Mouse (Mus musculus): Measurements from ENCODE around the gene Sgpl1. TPM values are rescaled to one million over a fixed set of nuclear protein-coding genes. Genes with fewer than 3 reads are reported as not detected.

Sgpl1 gene
- 91.5 and 92.5 TPM in 2 replicates for polyA plus RNA-seq (2016; fragmentation: Nextera tagmentation; extraction: Ambion mirVana)

- peak within 1 kb of the TSS; percentile 82 for H3K4me2 ChIP-seq (replicated peaks)
- peak within 1 kb of the TSS; percentile 98 for H3K27ac ChIP-seq
- H3K4me1 ChIP-seq, result peaks cover 5% of the 10 kb centered on the region
- H3K9me3 ChIP-seq, result no peaks in the 10 kb centered on the region
- peak within 1 kb of the TSS; percentile 96 for H3K9ac ChIP-seq
- no peaks in the 10 kb centered on the region for H3K27me3 ChIP-seq
- peak within 1 kb of the TSS; percentile 77 for H3K4me3 ChIP-seq
- under 1% methylated on average over 80 of the region's 82 CpGs for WGBS
- H3K36me3 ChIP-seq, result no peaks in the 10 kb centered on the region
- peak; percentile 82 for ATAC-seq (ENCODE audit: insufficient number of reproducible peaks, insufficient read depth, low FRiP score, low TSS enrichment)
Observed at GRCm38 (mm10) chr10:61147157-61148040, at the start of gene Sgpl1. TSS of gene Sgpl1 (minus strand) at chr10:61147703.

GRCm38 (mm10) chr10:61195718-61196291, 48.3 kb upstream of the Sgpl1 start:
- WGBS, result 82% methylated on average over 5 of the region's 5 CpGs
- no peak for ATAC-seq (ENCODE audit: insufficient number of reproducible peaks, insufficient read depth, low FRiP score, low TSS enrichment)
- Histone ChIP-seq H3K36me3 (no peaks in the 10 kb centered on the region), H3K27ac (no peak overlapping the region), H3K4me1 (no peaks in the 10 kb centered on the region), H3K9me3 (no peaks in the 10 kb centered on the region), H3K4me2 (replicated peaks) (no peak overlapping the region), H3K4me3 (no peak overlapping the region), H3K27me3 (no peaks in the 10 kb centered on the region), H3K9ac (no peak overlapping the region)

- 72% methylated on average over 8 of the region's 8 CpGs for WGBS
- H3K4me3 ChIP-seq, result no peak overlapping the region
- H3K4me2 ChIP-seq (replicated peaks), result no peak overlapping the region
- no peaks in the 10 kb centered on the region for H3K9me3 ChIP-seq
- H3K27ac ChIP-seq, result no peak overlapping the region
- no peak for ATAC-seq (ENCODE audit: insufficient number of reproducible peaks, insufficient read depth, low FRiP score, low TSS enrichment)
- no peaks in the 10 kb centered on the region for H3K4me1 ChIP-seq
- no peaks in the 10 kb centered on the region for H3K27me3 ChIP-seq
- H3K36me3 ChIP-seq, result no peaks in the 10 kb centered on the region
- no peak overlapping the region for H3K9ac ChIP-seq
Observed at GRCm38 (mm10) chr10:61195216-61195615, 47.7 kb upstream of the Sgpl1 start.

- H3K27ac ChIP-seq, result no peak overlapping the region
- no peaks in the 10 kb centered on the region for H3K9me3 ChIP-seq
- no peaks in the 10 kb centered on the region for H3K36me3 ChIP-seq
- no peak overlapping the region for H3K4me2 ChIP-seq (replicated peaks)
- no peak overlapping the region for H3K9ac ChIP-seq
- no peaks in the 10 kb centered on the region for H3K27me3 ChIP-seq
- ATAC-seq (ENCODE audit: insufficient number of reproducible peaks, insufficient read depth, low FRiP score, low TSS enrichment), result no peak
- no peaks in the 10 kb centered on the region for H3K4me1 ChIP-seq
- WGBS, result 82% methylated on average over 9 of the region's 9 CpGs
- no peak overlapping the region for H3K4me3 ChIP-seq
Observed at GRCm38 (mm10) chr10:61194611-61195010, 47.1 kb upstream of the Sgpl1 start.

GRCm38 (mm10) chr10:61188010-61188409, 40.5 kb upstream of the Sgpl1 start:
- Histone ChIP-seq H3K27me3 (0 out of 2 replicates have a peak, but pooled peaks cover 3% of the 10 kb centered on the region), H3K4me3 (no peak overlapping the region), H3K36me3 (no peaks in the 10 kb centered on the region), H3K4me1 (no peaks in the 10 kb centered on the region), H3K9ac (no peak overlapping the region), H3K4me2 (replicated peaks) (no peak overlapping the region), H3K9me3 (no peaks in the 10 kb centered on the region), H3K27ac (no peak overlapping the region)
- ATAC-seq (ENCODE audit: insufficient number of reproducible peaks, insufficient read depth, low FRiP score, low TSS enrichment), result no peak
- WGBS, result 67% methylated on average over 3 of the region's 3 CpGs

GRCm38 (mm10) chr10:61187001-61187400, 39.5 kb upstream of the Sgpl1 start:
- no peak overlapping the region for H3K4me2 ChIP-seq (replicated peaks)
- no peak overlapping the region for H3K27ac ChIP-seq
- no peak overlapping the region for H3K4me3 ChIP-seq
- 0 out of 2 replicates have a peak, but pooled peaks cover 3% of the 10 kb centered on the region for H3K27me3 ChIP-seq
- H3K36me3 ChIP-seq, result no peaks in the 10 kb centered on the region
- WGBS, result 80% methylated on average over 3 of the region's 3 CpGs
- ATAC-seq (ENCODE audit: insufficient number of reproducible peaks, insufficient read depth, low FRiP score, low TSS enrichment), result no peak
- no peaks in the 10 kb centered on the region for H3K9me3 ChIP-seq
- H3K4me1 ChIP-seq, result no peaks in the 10 kb centered on the region
- H3K9ac ChIP-seq, result no peak overlapping the region

GRCm38 (mm10) chr10:61179927-61180326, 32.4 kb upstream of the Sgpl1 start:
- Histone ChIP-seq H3K4me2 (replicated peaks) (no peak overlapping the region), H3K27ac (no peak overlapping the region), H3K9ac (no peak overlapping the region), H3K4me3 (no peak overlapping the region), H3K9me3 (no peaks in the 10 kb centered on the region), H3K27me3 (peaks cover 9% of the 10 kb centered on the region; the same call in 1 of the 2 replicates), H3K36me3 (no peaks in the 10 kb centered on the region), H3K4me1 (peaks cover 3% of the 10 kb centered on the region; the same call in 1 of the 2 replicates)
- 74% methylated on average over 6 of the region's 6 CpGs for WGBS
- no peak for ATAC-seq (ENCODE audit: insufficient number of reproducible peaks, insufficient read depth, low FRiP score, low TSS enrichment)

GRCm38 (mm10) chr10:61178687-61179086, 31.2 kb upstream of the Sgpl1 start:
- H3K27me3 ChIP-seq, result peaks cover 8% of the 10 kb centered on the region; the same call in 1 of the 2 replicates
- H3K4me2 ChIP-seq (replicated peaks), result no peak overlapping the region
- H3K9me3 ChIP-seq, result no peaks in the 10 kb centered on the region
- no peaks in the 10 kb centered on the region for H3K36me3 ChIP-seq
- H3K9ac ChIP-seq, result no peak overlapping the region
- no peak for ATAC-seq (ENCODE audit: insufficient number of reproducible peaks, insufficient read depth, low FRiP score, low TSS enrichment)
- H3K27ac ChIP-seq, result no peak overlapping the region
- H3K4me3 ChIP-seq, result no peak overlapping the region
- 87% methylated on average over 8 of the region's 8 CpGs for WGBS
- H3K4me1 ChIP-seq, result peaks cover 3% of the 10 kb centered on the region; the same call in 1 of the 2 replicates

- ATAC-seq (ENCODE audit: insufficient number of reproducible peaks, insufficient read depth, low FRiP score, low TSS enrichment), result no peak
- peaks cover 8% of the 10 kb centered on the region; the same call in 1 of the 2 replicates for H3K27me3 ChIP-seq
- 88% methylated on average over 4 of the region's 4 CpGs for WGBS
- no peaks in the 10 kb centered on the region for H3K9me3 ChIP-seq
- H3K36me3 ChIP-seq, result no peaks in the 10 kb centered on the region
- no peak overlapping the region for H3K27ac ChIP-seq
- H3K9ac ChIP-seq, result no peak overlapping the region
- peaks cover 3% of the 10 kb centered on the region; the same call in 1 of the 2 replicates for H3K4me1 ChIP-seq
- no peak overlapping the region for H3K4me2 ChIP-seq (replicated peaks)
- no peak overlapping the region for H3K4me3 ChIP-seq
Observed at GRCm38 (mm10) chr10:61177751-61178150, 30.2 kb upstream of the Sgpl1 start.

- Histone ChIP-seq H3K9me3 (no peaks in the 10 kb centered on the region), H3K27me3 (peaks cover 8% of the 10 kb centered on the region; the same call in 1 of the 2 replicates), H3K4me3 (no peak overlapping the region), H3K9ac (no peak overlapping the region), H3K4me2 (replicated peaks) (peak overlapping the region; percentile 17), H3K27ac (no peak overlapping the region), H3K36me3 (no peaks in the 10 kb centered on the region), H3K4me1 (peaks cover 3% of the 10 kb centered on the region; the same call in 1 of the 2 replicates)
- no peak for ATAC-seq (ENCODE audit: insufficient number of reproducible peaks, insufficient read depth, low FRiP score, low TSS enrichment)
- WGBS, result 51% methylated on average over 7 of the region's 7 CpGs
Observed at GRCm38 (mm10) chr10:61176221-61176790, 28.8 kb upstream of the Sgpl1 start.

GRCm38 (mm10) chr10:61175442-61176204, 28.1 kb upstream of the Sgpl1 start:
- 18% methylated on average over 24 of the region's 24 CpGs for WGBS
- Histone ChIP-seq H3K27ac (no peak overlapping the region), H3K9me3 (no peaks in the 10 kb centered on the region), H3K9ac (no peak overlapping the region), H3K27me3 (peaks cover 8% of the 10 kb centered on the region; the same call in 1 of the 2 replicates), H3K36me3 (no peaks in the 10 kb centered on the region), H3K4me3 (no peak overlapping the region), H3K4me1 (peaks cover 3% of the 10 kb centered on the region; the same call in 1 of the 2 replicates), H3K4me2 (replicated peaks) (peak overlapping the region; percentile 17)
- ATAC-seq (ENCODE audit: insufficient number of reproducible peaks, insufficient read depth, low FRiP score, low TSS enrichment), result no peak
